Mouse (Mus musculus): ENCODE measurements around the gene Zmat5. TPM values are rescaled to one million over a fixed set of nuclear protein-coding genes. Genes with fewer than 3 reads are reported as not detected.

Gene Zmat5
- 83.0 and 83.7 TPM in 2 replicates for polyA plus RNA-seq (2016; fragmentation: Nextera tagmentation; extraction: Ambion mirVana)

DNA sequence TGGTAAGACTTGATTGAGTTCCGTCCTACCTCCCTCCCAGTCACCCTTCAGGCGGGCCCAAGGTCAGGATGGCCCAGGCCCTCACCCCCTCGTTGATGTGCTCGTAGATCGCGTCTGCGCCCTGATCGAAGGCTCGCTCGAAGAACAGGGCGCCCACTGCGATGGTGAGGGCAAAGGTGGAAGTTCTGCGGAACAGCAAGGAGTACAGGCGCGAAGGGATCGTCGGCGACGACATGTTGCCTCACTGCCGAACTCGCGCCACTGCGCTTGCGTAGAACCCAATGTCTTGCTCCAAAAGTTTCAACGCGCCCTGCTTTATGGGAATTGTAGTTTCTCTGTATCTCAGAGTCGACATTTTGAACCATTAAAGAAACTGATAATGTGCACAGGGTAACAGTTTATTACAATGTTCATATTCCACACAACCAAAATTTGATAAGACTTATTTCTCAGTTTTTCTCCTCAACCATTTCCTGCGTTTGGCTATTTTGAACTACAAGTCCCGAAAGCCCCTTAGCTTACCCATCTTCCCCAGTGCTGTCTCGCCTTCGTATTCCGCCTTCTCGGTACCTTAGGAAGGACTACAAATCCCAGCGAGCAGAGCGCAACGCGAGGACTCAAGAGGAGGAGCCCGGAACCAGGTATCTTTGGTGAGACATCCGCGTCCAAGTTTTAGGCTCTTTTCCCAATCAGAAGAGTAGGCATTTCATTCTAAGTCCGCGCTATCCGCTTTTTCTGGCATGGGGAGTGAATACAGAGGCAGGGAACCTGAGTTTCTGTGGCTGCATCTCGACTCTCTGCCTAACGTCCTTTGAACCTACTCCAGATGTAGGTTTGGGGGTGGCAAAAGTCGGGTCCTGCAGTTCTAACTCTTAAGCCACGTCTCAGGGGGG, at the start of gene Zmat5, which contains the start of gene Uqcr10:
Zmat5 (plus strand) TSS at position 607 of the 893 bp plus-strand sequence.
Uqcr10 (minus strand) TSS at position 271 of the 893 bp plus-strand sequence.
- Histone ChIP-seq H3K27ac (peak within 1 kb of the TSS; percentile 85), H3K4me3 (peak within 1 kb of the TSS; percentile 66), H3K36me3 (peaks cover 35% of the 10 kb centered on the region), H3K27me3 (ENCODE audit: low read depth, poor library complexity, severe bottlenecking) (no peaks in the 10 kb centered on the region), H3K4me1 (peaks cover 16% of the 10 kb centered on the region), H3K9me3 (replicated peaks) (no peaks in the 10 kb centered on the region)
- WGBS: under 1% methylated on average over 47 of the region's 47 CpGs
- peak; percentile 93 for DNase-seq (ENCODE audit: low spot score)

DNA sequence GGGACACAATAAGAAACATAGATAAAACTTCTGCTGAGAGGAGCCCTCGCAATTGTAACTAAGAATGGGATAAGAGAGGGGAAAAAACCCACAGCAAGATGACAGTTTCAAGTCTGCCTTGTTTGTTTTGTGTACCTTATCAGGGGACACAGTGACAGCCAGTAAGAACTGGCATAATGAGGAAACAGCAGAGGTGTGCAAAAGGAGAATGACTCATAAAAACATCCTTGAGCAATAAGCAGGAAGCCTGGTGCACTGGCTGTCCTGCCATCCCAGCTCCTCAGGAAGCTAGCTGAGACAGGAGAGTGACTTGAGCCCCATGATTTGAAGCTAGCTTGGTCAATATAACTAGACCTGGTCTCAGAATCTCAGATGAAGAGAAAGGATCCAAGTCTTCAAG, 44.7 kb upstream of the Zmat5 start:
- Histone ChIP-seq H3K4me1 (no peaks in the 10 kb centered on the region), H3K4me3 (no peak overlapping the region), H3K27ac (no peak overlapping the region), H3K9me3 (replicated peaks) (no peaks in the 10 kb centered on the region), H3K36me3 (peaks cover 79% of the 10 kb centered on the region), H3K27me3 (ENCODE audit: low read depth, poor library complexity, severe bottlenecking) (no peaks in the 10 kb centered on the region)
- 95% methylated on average over 1 of the region's 1 CpGs for WGBS
- no peak for DNase-seq (ENCODE audit: low spot score)

DNA sequence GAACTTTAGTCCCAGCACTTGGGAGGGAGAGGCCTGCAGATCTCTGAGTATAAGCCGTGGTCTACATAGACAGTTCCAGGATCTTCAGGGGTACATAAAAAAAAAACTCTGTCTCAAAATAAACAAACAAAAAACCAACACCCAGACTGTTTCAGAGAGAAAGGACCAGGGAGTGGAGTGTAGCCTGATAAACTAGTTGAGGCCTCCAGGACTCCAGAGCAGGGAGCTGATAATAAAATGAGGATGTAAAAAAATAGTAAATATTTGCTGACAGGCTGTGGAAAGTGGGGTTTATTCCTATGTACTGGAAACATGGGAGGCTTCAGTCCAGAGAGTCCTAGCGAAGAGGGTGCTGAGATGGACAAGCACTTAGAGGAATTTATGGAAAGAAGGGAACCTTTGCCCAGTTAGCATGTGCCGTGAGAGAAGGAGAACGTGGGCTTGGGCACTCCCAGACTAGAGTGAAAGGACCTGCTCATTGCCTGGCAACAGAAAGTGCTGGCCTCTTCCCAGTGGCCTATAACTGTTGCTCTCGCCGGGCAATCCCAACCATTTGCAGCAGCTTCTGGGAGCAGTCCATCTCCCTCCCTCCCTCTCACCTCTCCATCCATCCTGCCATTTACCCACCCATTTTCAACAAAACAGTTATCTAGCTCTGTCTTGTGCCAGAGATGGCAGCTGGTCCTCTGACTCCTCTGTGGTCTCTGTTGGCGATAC, 44.0 kb upstream of the Zmat5 start:
- WGBS: 88% methylated on average over 7 of the region's 7 CpGs

DNA sequence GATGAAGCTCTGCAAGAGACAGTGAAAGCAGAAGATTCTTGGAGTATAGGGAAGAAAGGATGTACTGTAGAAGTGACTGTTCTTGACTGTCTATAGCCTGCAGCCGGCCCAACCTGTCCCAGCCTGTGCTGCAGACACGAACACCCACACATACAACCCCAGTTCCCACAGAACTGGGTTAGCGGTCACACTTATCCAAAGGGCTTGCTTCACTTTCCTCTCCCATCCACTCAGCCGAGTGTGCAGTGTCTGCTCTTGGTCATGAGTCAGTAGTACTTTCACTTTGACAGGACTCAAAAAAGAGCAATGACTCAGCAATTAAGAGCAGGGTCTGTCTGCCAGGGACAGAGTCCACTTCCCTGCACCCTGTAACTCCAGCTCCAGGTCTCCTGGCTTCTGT, 43.2 kb upstream of the Zmat5 start:
- Histone ChIP-seq H3K9me3 (replicated peaks) (no peaks in the 10 kb centered on the region), H3K27me3 (ENCODE audit: low read depth, poor library complexity, severe bottlenecking) (no peaks in the 10 kb centered on the region), H3K27ac (no peak overlapping the region), H3K4me3 (no peak overlapping the region), H3K4me1 (no peaks in the 10 kb centered on the region), H3K36me3 (peaks cover 70% of the 10 kb centered on the region)
- 86% methylated on average over 4 of the region's 4 CpGs for WGBS
- no peak for DNase-seq (ENCODE audit: low spot score)

More for the DNA sequence above, 44.0 kb upstream of the Zmat5 start:
- Histone ChIP-seq H3K27me3 (ENCODE audit: low read depth, poor library complexity, severe bottlenecking) (no peaks in the 10 kb centered on the region), H3K4me3 (no peak overlapping the region), H3K4me1 (no peaks in the 10 kb centered on the region), H3K27ac (no peak overlapping the region), H3K9me3 (replicated peaks) (no peaks in the 10 kb centered on the region), H3K36me3 (peaks cover 76% of the 10 kb centered on the region)
- no peak for DNase-seq (ENCODE audit: low spot score)

DNA sequence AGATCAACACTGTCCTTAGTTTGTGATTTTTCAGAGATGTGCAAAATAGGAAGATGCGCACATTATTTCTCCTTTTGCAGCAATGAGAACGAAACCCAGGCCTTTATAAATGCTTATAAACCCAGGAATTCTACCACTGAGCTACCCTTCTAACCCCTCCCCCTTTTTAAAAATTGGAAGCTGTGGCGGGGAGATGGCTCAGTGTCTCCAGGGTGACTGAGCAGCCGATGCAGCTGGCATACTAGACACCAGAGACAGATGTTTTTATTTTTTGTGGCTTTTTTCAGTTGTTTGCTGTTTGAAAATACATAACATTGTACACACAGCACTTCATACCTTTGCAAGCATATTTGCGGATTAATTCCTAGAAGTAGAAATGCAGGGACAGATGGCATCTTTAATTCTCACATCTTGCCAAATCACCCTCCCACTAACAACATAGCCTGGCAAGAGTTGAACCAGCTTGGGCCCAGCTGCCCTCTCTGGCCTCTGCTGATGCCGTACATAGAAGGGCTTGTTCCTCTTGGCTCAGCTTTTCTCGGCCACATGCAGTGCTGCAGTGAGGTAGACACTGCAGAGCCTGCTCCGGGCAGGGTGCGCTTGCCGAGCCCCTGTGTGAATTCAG, 42.5 kb upstream of the Zmat5 start:
- WGBS: 87% methylated on average over 10 of the region's 10 CpGs
- no peaks in the 10 kb centered on the region for H3K4me1 ChIP-seq
- peaks cover 69% of the 10 kb centered on the region for H3K36me3 ChIP-seq
- no peaks in the 10 kb centered on the region for H3K9me3 ChIP-seq (replicated peaks)
- H3K27ac ChIP-seq: no peak overlapping the region
- no peak overlapping the region for H3K4me3 ChIP-seq
- H3K27me3 ChIP-seq (ENCODE audit: low read depth, poor library complexity, severe bottlenecking): no peaks in the 10 kb centered on the region
- no peak for DNase-seq (ENCODE audit: low spot score)

DNA sequence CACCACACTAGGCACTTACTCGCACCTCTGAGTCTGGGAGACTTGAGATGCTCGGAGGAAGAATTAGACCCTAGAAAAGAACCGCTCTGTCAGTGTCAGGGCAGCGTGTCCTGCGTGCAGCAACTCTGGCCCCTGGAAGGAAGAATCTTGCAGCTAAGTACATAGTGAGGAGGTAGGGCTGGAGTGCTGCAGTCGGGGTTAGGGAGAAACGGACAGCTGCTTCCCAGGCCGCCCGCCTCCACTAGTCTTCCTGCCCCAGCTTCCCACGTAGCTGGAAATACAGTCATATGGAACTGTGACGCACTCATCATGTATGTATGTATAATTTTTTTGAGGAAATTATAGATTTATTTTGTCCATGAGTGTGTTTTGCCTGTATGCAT, 42.0 kb upstream of the Zmat5 start:
- H3K27me3 ChIP-seq (ENCODE audit: low read depth, poor library complexity, severe bottlenecking): no peaks in the 10 kb centered on the region
- DNase-seq (ENCODE audit: low spot score): no peak
- H3K4me1 ChIP-seq: no peaks in the 10 kb centered on the region
- no peaks in the 10 kb centered on the region for H3K9me3 ChIP-seq (replicated peaks)
- peaks cover 72% of the 10 kb centered on the region for H3K36me3 ChIP-seq
- no peak overlapping the region for H3K4me3 ChIP-seq
- no peak overlapping the region for H3K27ac ChIP-seq
- 92% methylated on average over 11 of the region's 11 CpGs for WGBS

DNA sequence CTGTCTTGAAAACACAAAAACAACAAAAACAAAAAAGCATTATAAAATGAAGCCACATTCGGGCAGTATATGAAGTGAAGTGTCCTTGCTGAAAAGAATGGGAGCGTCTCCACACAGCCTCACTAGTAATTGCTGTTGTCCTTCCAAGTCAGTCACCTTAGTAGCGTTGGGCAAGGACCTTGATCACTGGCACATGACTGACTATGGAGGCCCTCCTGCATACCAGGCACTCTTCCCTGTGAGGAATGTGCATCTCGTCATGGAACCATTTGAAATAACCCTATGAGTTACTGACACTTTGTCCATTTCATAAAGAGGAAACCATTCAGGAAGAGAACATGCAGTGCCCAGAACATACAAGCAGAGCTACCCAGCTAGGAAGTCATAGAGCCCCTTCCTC, 32.7 kb upstream of the Zmat5 start:
- no peaks in the 10 kb centered on the region for H3K27me3 ChIP-seq (ENCODE audit: low read depth, poor library complexity, severe bottlenecking)
- H3K9me3 ChIP-seq (replicated peaks): no peaks in the 10 kb centered on the region
- WGBS: 92% methylated on average over 4 of the region's 4 CpGs
- DNase-seq (ENCODE audit: low spot score): no peak
- H3K27ac ChIP-seq: no peak overlapping the region
- H3K4me1 ChIP-seq: no peaks in the 10 kb centered on the region
- peaks cover 73% of the 10 kb centered on the region for H3K36me3 ChIP-seq
- no peak overlapping the region for H3K4me3 ChIP-seq

DNA sequence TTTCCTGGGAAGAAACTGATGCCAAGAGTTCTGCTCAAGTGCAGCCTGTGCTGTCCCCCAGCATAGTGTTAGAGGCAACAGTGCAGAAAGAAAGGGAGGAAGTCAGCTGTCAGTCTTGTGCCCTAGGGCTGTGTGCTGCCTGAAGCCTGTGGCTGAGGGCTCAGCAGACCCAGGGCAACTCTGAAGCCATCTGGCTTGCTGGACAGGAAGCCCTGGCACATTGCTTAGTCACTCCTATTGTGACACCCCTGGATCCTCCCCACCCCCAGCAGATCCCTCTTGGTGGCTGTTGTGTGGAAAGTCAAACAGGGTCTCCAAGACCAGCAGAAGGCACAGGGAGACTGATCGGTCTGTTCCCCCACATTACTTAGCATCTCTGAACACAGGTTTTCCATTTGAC, 29.9 kb upstream of the Zmat5 start:
- no peaks in the 10 kb centered on the region for H3K9me3 ChIP-seq (replicated peaks)
- no peak overlapping the region for H3K27ac ChIP-seq
- peaks cover 13% of the 10 kb centered on the region for H3K4me1 ChIP-seq
- DNase-seq (ENCODE audit: low spot score): no peak
- peaks cover 70% of the 10 kb centered on the region for H3K36me3 ChIP-seq
- no peak overlapping the region for H3K4me3 ChIP-seq
- WGBS: 90% methylated on average over 1 of the region's 1 CpGs
- H3K27me3 ChIP-seq (ENCODE audit: low read depth, poor library complexity, severe bottlenecking): no peaks in the 10 kb centered on the region

DNA sequence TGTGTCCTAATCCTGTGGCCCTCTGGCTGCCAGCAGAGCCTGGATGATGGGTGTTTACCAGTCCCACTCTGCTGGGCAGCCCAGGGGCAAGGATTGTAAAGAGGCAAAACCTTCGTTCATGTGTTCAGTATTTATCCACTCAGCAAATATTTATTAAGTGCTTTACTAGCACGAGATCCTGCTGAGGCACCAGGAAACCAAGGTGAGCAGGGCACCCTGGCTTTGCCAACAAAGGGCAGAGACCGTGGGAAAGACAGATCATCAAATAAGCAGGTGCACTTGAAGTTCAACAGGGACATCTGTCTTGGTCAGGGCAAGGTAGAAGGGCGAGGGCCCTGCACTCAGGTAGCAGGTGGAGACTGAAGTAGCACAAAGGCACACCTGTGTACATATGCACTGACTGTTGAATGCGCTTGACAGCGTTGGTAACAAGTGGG, 29.3 kb upstream of the Zmat5 start:
- Histone ChIP-seq H3K36me3 (peaks cover 72% of the 10 kb centered on the region), H3K27me3 (ENCODE audit: low read depth, poor library complexity, severe bottlenecking) (no peaks in the 10 kb centered on the region), H3K4me3 (no peak overlapping the region), H3K4me1 (peaks cover 18% of the 10 kb centered on the region), H3K9me3 (replicated peaks) (no peaks in the 10 kb centered on the region), H3K27ac (no peak overlapping the region)
- WGBS: 90% methylated on average over 6 of the region's 6 CpGs
- DNase-seq (ENCODE audit: low spot score): no peak

DNA sequence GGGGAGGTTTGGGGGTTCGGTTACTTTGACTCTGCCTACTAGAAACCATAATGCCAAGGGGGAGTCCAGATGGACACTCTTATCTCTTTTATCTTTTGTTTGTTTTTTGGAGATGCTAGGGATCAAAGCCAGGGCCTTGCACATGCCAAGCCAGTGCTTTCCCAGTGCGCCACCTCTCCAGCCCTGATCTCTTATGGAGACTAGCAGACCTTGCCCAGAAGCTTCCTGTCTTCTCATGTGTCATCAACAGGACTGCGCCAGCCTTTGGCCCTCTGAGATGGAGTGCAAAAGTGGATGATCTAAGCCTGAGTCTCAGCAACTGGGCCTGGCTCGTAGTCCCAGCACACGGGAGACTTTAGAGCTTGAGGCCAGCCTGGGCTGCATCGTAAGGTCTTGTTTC, 28.8 kb upstream of the Zmat5 start:
- no peaks in the 10 kb centered on the region for H3K9me3 ChIP-seq (replicated peaks)
- H3K27me3 ChIP-seq (ENCODE audit: low read depth, poor library complexity, severe bottlenecking): no peaks in the 10 kb centered on the region
- H3K4me1 ChIP-seq: peaks cover 19% of the 10 kb centered on the region
- H3K4me3 ChIP-seq: no peak overlapping the region
- no peak for DNase-seq (ENCODE audit: low spot score)
- peaks cover 76% of the 10 kb centered on the region for H3K36me3 ChIP-seq
- H3K27ac ChIP-seq: no peak overlapping the region
- 96% methylated on average over 6 of the region's 6 CpGs for WGBS

DNA sequence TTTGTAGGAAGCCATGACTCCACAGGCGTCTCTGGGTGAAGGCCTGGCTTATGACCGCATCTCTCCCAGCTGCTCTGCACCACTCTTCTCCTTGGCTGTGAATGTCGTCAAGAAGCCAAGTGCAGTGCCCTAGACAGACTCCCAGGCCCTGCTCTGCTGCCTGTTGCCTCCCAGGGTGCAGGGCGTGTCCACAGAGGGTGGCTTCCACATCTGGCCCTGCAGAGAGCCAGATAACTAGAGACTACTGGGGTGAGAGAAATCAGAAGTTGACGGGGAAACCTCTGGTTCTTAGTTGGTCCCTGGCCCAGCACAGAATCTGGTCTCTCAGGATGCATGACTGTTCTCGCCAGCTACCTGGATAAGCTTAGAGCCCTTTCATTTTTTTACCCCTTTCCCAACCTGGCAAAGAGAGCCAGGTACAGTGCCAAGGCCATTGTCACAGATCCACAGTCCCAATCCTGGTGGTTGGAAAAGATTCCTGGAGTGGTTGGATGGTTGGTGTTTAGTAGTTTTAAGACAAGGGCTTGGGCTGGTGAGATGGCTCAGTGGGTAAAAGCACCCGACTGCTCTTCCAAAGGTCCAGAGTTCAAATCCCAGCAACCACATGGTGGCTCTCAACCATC, 27.1 kb upstream of the Zmat5 start:
- Histone ChIP-seq H3K4me1 (peaks cover 19% of the 10 kb centered on the region), H3K27ac (no peak overlapping the region), H3K36me3 (peaks cover 83% of the 10 kb centered on the region), H3K4me3 (no peak overlapping the region), H3K9me3 (replicated peaks) (no peaks in the 10 kb centered on the region), H3K27me3 (ENCODE audit: low read depth, poor library complexity, severe bottlenecking) (no peaks in the 10 kb centered on the region)
- 83% methylated on average over 7 of the region's 7 CpGs for WGBS
- DNase-seq (ENCODE audit: low spot score): no peak

DNA sequence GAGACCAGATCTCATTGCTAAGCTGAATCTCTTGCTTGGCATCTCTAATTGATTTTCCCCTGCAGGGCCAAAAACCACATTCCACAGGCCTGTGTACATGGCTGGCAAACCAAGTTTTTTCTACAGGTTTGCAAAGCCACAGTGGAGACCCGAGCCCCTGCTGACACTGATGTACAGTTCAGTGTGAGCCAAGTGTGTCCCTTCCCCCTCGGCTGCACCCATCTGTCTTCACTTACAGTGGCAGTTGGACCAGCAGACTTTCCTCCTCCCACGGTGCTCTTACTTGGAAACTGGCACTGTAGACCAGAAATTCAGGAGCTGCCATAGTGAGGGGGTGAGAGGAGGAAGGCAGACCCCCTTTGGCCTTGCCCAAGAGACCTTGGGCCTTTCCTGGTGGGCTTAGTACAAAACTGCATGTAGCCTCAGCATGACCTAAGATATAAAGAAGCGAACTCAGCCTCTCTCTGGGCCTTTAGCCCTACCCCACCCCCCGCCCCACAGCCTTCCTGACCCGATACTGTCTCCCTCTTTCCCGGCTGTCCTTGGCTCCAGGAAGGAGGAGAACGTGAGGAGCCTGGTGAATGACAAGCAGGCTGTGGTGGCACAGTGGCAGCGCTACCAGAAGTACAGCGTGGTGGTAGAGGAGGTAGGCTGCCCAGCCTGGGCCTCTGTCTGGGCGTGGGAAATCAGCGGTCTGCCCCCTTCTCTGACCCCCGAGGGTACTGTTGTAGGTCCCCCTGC, 25.6 kb upstream of the Zmat5 start:
- H3K4me3 ChIP-seq: no peak overlapping the region
- WGBS: 60% methylated on average over 13 of the region's 13 CpGs
- peak; percentile 38 for DNase-seq (ENCODE audit: low spot score)
- H3K9me3 ChIP-seq (replicated peaks): no peaks in the 10 kb centered on the region
- peak overlapping the region; percentile 51; the same call in 1 of the 2 replicates for H3K27ac ChIP-seq
- no peaks in the 10 kb centered on the region for H3K27me3 ChIP-seq (ENCODE audit: low read depth, poor library complexity, severe bottlenecking)
- peaks cover 85% of the 10 kb centered on the region for H3K36me3 ChIP-seq
- H3K4me1 ChIP-seq: peaks cover 19% of the 10 kb centered on the region

Data from limb, embryonic 10.5 days (tissue).